Mouse (Mus musculus) lung, embryonic 16.5 days (tissue): ENCODE results near the gene Man2b2. TPM values are rescaled to one million over a fixed set of nuclear protein-coding genes. Genes with fewer than 3 reads are reported as not detected.

Experiments
- ATAC-seq: fragments of 200-750 bp; cut with Nextera tagmentation; 2 replicates; pipeline ENCODE4 v1.8.0; 2017; ENCODE audit warnings: low read depth, mild to moderate bottlenecking, moderate library complexity
- H3K27ac ChIP-seq: fragments of 300-500 bp; sonication (generic); 2 replicates; pipeline ENCODE4 v1.5.1; 2014; ENCODE audit warnings: mild to moderate bottlenecking, control low read depth, low read length
- H3K27me3 ChIP-seq: fragments of 300-500 bp; sonication (generic); 2 replicates; pipeline ENCODE4 v1.6.1; 2014; ENCODE audit warnings: low read depth, low read length, mixed read lengths; ENCODE audit not compliant: control insufficient read depth, insufficient read depth
- H3K36me3 ChIP-seq: fragments of 300-500 bp; sonication (generic); 2 replicates; pipeline ENCODE4 v1.6.1; 2014; ENCODE audit warnings: low read length; ENCODE audit not compliant: control insufficient read depth, insufficient read depth
- H3K4me1 ChIP-seq: fragments of 300-500 bp; sonication (generic); replicated peaks from 2 replicates; pipeline ENCODE4 v1.6.1; 2014; ENCODE audit warnings: low read length, mixed read lengths; ENCODE audit not compliant: control insufficient read depth, insufficient read depth
- H3K4me2 ChIP-seq: fragments of 300-500 bp; sonication (generic); 2 replicates; pipeline ENCODE4 v1.6.1; 2014; ENCODE audit warnings: low read depth, low read length, control low read depth
- H3K4me3 ChIP-seq: fragments of 300-500 bp; sonication (generic); 2 replicates; pipeline ENCODE4 v1.5.1; 2014; ENCODE audit warnings: mild to moderate bottlenecking, low read length, control low read depth
- H3K9ac ChIP-seq: fragments of 300-500 bp; sonication (generic); 2 replicates; pipeline ENCODE4 v1.6.1; 2014; ENCODE audit warnings: low read length, control low read depth
- H3K9me3 ChIP-seq: fragments of 300-500 bp; sonication (generic); 2 replicates; pipeline ENCODE4 v1.6.1; 2016; ENCODE audit warnings: low read length; ENCODE audit not compliant: control insufficient read depth
- WGBS: fragments of 180-500 bp; shearing (Covaris S2); extraction: QIAGEN DNeasy Blood & Tissue Kit; methylation state at CpG from one replicate; pipeline ENCODE4 v1.1.7; 2014; 5-methylcytosine and 5-hydroxymethylcytosine counted together
- polyA plus RNA-seq: library from polyadenylated mRNA; unstranded; fragments of >200 nt; fragmentation: Nextera tagmentation; extraction: Ambion mirVana; gene quantifications from 2 replicates; pipeline ENCODE4 v1.2.1, GENCODE M21; 2015

The Man2b2 gene
- polyA plus RNA-seq, 1 experiment from 2014 or later = 18.1 TPM

GRCm38 (mm10) chr5:36766958-36767703, 63.3 kb downstream of the Man2b2 start:
- Histone ChIP-seq H3K4me2 (no peak overlapping the region), H3K4me1 (no peaks in the 10 kb centered on the region), H3K9ac (no peak overlapping the region), H3K9me3 (no peaks in the 10 kb centered on the region), H3K27me3 (no peaks in the 10 kb centered on the region), H3K36me3 (no peaks in the 10 kb centered on the region), H3K27ac (no peak overlapping the region), H3K4me3 (no peak overlapping the region)
- ATAC-seq = 0 out of 2 replicates have a peak, but pooled peaks have one; percentile 36
- WGBS = 27% methylated on average over 10 of the region's 10 CpGs

- H3K9me3 ChIP-seq = no peaks in the 10 kb centered on the region
- H3K27me3 ChIP-seq = no peaks in the 10 kb centered on the region
- no peak overlapping the region for H3K27ac ChIP-seq
- H3K36me3 ChIP-seq = no peaks in the 10 kb centered on the region
- 14% methylated on average over 4 of the region's 4 CpGs for WGBS
- no peaks in the 10 kb centered on the region for H3K4me1 ChIP-seq
- ATAC-seq = no peak
- no peak overlapping the region for H3K4me3 ChIP-seq
- H3K4me2 ChIP-seq = no peak overlapping the region
- no peak overlapping the region for H3K9ac ChIP-seq
Observed at GRCm38 (mm10) chr5:36759848-36760247, 70.6 kb downstream of the Man2b2 start.

GRCm38 (mm10) chr5:36757033-36757432, 73.4 kb downstream of the Man2b2 start:
- H3K9ac ChIP-seq = no peak overlapping the region
- no peak overlapping the region for H3K4me2 ChIP-seq
- H3K27me3 ChIP-seq = no peaks in the 10 kb centered on the region
- WGBS = 71% methylated on average over 5 of the region's 5 CpGs
- no peak overlapping the region for H3K27ac ChIP-seq
- no peaks in the 10 kb centered on the region for H3K36me3 ChIP-seq
- no peaks in the 10 kb centered on the region for H3K4me1 ChIP-seq
- no peak for ATAC-seq
- no peaks in the 10 kb centered on the region for H3K9me3 ChIP-seq
- no peak overlapping the region for H3K4me3 ChIP-seq

Other genes starting within 250 kb of the Man2b2 start
- 25.2 and 25.9 TPM in 2 replicates for gene Tbc1d14, start 237.4 kb downstream of the Man2b2 start, polyA plus RNA-seq
- gene D5Ertd579e, start 134.6 kb downstream of the Man2b2 start, polyA plus RNA-seq = 14.0 and 14.9 TPM in 2 replicates
- 19.1 and 19.7 TPM in 2 replicates for gene Bloc1s4, start 82.0 kb downstream of the Man2b2 start, polyA plus RNA-seq
- gene Mrfap1, start 33.9 kb downstream of the Man2b2 start, polyA plus RNA-seq = 323 and 350 TPM in 2 replicates
- 0.10 and 0.36 TPM in 2 replicates for gene Ppp2r2c, start 37.9 kb upstream of the Man2b2 start, polyA plus RNA-seq
- 9.4 and 9.7 TPM in 2 replicates for gene Wfs1, start 158.6 kb upstream of the Man2b2 start, polyA plus RNA-seq